Mouse (Mus musculus) kidney, postnatal 10 days (tissue): Measurements from ENCODE around the gene Slitrk3.
"Not testable (repeated sequence)": the region's sequence is repeated elsewhere in the genome, so short reads cannot be mapped to it uniquely, and the experiment has no call there.

ENCODE experiments used
- DNase-seq: peaks from one replicate; pipeline ENCODE4 v3.0.0; 2021; ENCODE audit warnings: mixed read lengths

The Slitrk3 gene

GRCm38 (mm10) chr3:73057197-73057811 lies at the start of gene Slitrk3:
Gene Slitrk3, minus strand, starts transcription at chr3:73057803.
- peak; percentile 9 for DNase-seq

GRCm38 (mm10) chr3:73094445-73094844 lies 36.8 kb upstream of the Slitrk3 start:
- not testable (repeated sequence) for DNase-seq

- no peak for DNase-seq
Measured at GRCm38 (mm10) chr3:73084620-73085019, 27.0 kb upstream of the Slitrk3 start.

- DNase-seq = peak; percentile 73
Measured at GRCm38 (mm10) chr3:73065823-73066755, 8.5 kb upstream of the Slitrk3 start.

GRCm38 (mm10) chr3:73058190-73058589 lies 587 bp upstream of the Slitrk3 start:
- DNase-seq = no peak

- no peak for DNase-seq
Measured at GRCm38 (mm10) chr3:73056492-73057196, 959 bp downstream of the Slitrk3 start.

- DNase-seq = no peak
Measured at GRCm38 (mm10) chr3:73056044-73056438, 1.6 kb downstream of the Slitrk3 start.

- DNase-seq = no peak
Measured at GRCm38 (mm10) chr3:73055399-73056043, 2.1 kb downstream of the Slitrk3 start.

- peak; percentile 14 for DNase-seq
Measured at GRCm38 (mm10) chr3:73053451-73053931, 4.1 kb downstream of the Slitrk3 start.

GRCm38 (mm10) chr3:73046248-73046647 lies 11.4 kb downstream of the Slitrk3 start:
- peak; percentile 66 for DNase-seq

GRCm38 (mm10) chr3:73042256-73042655 lies 15.3 kb downstream of the Slitrk3 start:
- no peak for DNase-seq

- no peak for DNase-seq
Measured at GRCm38 (mm10) chr3:73006045-73006444, 51.6 kb downstream of the Slitrk3 start.

- DNase-seq = no peak
Measured at GRCm38 (mm10) chr3:73002933-73003696, 54.5 kb downstream of the Slitrk3 start.

GRCm38 (mm10) chr3:72997517-72997916 lies 60.1 kb downstream of the Slitrk3 start:
- DNase-seq = no peak
